Mouse (Mus musculus): ENCODE data around the gene Pip5k1a.

DNA sequence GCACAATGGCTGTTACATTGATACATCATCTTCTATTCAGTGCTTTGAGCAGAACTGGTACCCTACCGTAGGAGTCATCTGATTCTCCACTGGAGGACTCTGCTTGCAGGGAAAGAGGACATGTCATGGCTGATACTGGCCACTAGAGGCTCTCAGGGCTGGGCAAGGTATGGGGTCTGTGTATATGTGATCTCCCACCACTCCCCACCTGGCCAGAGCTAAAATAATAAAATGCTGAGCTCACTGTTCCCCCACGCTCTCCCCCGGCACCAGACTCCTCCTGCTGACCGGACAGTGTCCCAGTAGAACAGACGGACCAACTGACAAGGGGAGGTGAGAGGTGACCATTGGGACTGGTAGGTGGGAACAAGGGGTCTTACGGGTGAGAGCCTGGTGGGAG is 17.5 kb upstream of the Pip5k1a start, which contains the start of gene Tmod4:
- TF ChIP-seq POLR2A (IDR thresholded peaks at IDR 0.05; ENCODE audit: extremely low read depth, insufficient read depth, low read length) (no peak), CTCF (IDR thresholded peaks at IDR 0.05; ENCODE audit: extremely low read depth, insufficient read depth, low read length) (peak; percentile 43)

All from cortical plate, adult 2 months (tissue).